8 mouse cellular contexts compared by ENCODE assay signal in genomic region chr14:31217666-31218065, GRCm38 (mm10). TPM values are rescaled to one million over a fixed set of nuclear protein-coding genes. Genes with fewer than 3 reads are reported as not detected.
DNase-seq lines count a peak whose midpoint lies in the region; ATAC-seq lines count a peak whose summit lies in the region.

Gene Sema3g, plus strand, starts transcription at chr14:31217860.

- DNase-seq in spleen, adult 18-20 months = peak; percentile 40 to 50
- no peak for DNase-seq in spleen, adult 12 weeks (ENCODE audit: low spot score)
- peak; percentile 89 for DNase-seq in cerebellum, adult 9-11 months
- DNase-seq in heart, adult 11 months = peak; percentile 95
- DNase-seq in kidney, adult 11 months = peak; percentile 76
- DNase-seq in ovary, postnatal 36 days (ENCODE audit: low spot score) = peak; percentile 76
- no peak for DNase-seq in right cerebral cortex, postnatal 4 days

- ATAC-seq in lung, embryonic 15.5 days (ENCODE audit: borderline replicate concordance, extremely low read depth, low FRiP score, low TSS enrichment) = peak; percentile 69

- peaks cover 22% of the 10 kb centered on the region for H3K4me1 ChIP-seq in lung, embryonic 15.5 days

- 0 out of 2 replicates have a peak within 1 kb of the TSS, but pooled peaks have one; percentile 36 for H3K9ac ChIP-seq in lung, embryonic 15.5 days

- no peaks in the 10 kb centered on the region for H3K9me3 ChIP-seq in lung, embryonic 15.5 days

- H3K27me3 ChIP-seq in lung, embryonic 15.5 days = no peaks in the 10 kb centered on the region

- H3K4me2 ChIP-seq in lung, embryonic 15.5 days = peak within 1 kb of the TSS; percentile 43

- 9% methylated on average over 11 of the region's 11 CpGs for WGBS in lung, embryonic 15.5 days

- H3K27ac ChIP-seq in lung, embryonic 15.5 days = 0 out of 2 replicates have a peak within 1 kb of the TSS, but pooled peaks have one; percentile 26

- H3K4me3 ChIP-seq in lung, embryonic 15.5 days = peak within 1 kb of the TSS; percentile 23

- H3K36me3 ChIP-seq in lung, embryonic 15.5 days = no peaks in the 10 kb centered on the region

RNA-seq across cellular contexts. Expression of gene Sema3g, which starts in this region (rescaled TPM):
- 2.1 and 2.5 TPM in 2 replicates for polyA plus RNA-seq in lung, embryonic 15.5 days (2015; fragmentation: Nextera tagmentation; extraction: Ambion mirVana)

Comparison
In these comparisons a context has a peak if more than half of its experiments do, and no peak if none do; other contexts are left out.
1. DNase-seq: peak in spleen, adult 18-20 months (2 of 2), cerebellum, adult 9-11 months (single experiment), heart, adult 11 months (single experiment), kidney, adult 11 months (single experiment) and ovary, postnatal 36 days (single experiment); none in spleen, adult 12 weeks (single experiment) and right cerebral cortex, postnatal 4 days (single experiment).